Mouse (Mus musculus) liver, adult 2 months (tissue): ENCODE results near the gene Cd40lg. TPM values are rescaled to one million over a fixed set of nuclear protein-coding genes. Genes with fewer than 3 reads are reported as not detected.

Experiments used
- DNase-seq: peaks from one replicate; pipeline ENCODE4 v3.0.0-alpha.2; 2011; ENCODE audit warnings: low read depth, low spot score; ENCODE audit errors: extremely low read depth
- H3K27ac ChIP-seq: fragments of 200-500 bp; replicated peaks from 2 replicates; pipeline ENCODE4 v1.5.1; 2012; ENCODE audit warnings: low read depth, mild to moderate bottlenecking, control low read depth, inconsistent platforms, low read length; ENCODE audit not compliant: insufficient read depth
- H3K27me3 ChIP-seq: fragments of 200-500 bp; 2 replicates; pipeline ENCODE4 v1.6.1; 2012; ENCODE audit warnings: mild to moderate bottlenecking, moderate library complexity, low read length, inconsistent platforms; ENCODE audit not compliant: control insufficient read depth, insufficient read depth
- H3K36me3 ChIP-seq: fragments of 200-500 bp; 2 replicates; pipeline ENCODE4 v1.6.1; 2012; ENCODE audit warnings: low read length, inconsistent platforms; ENCODE audit not compliant: control insufficient read depth, insufficient read depth
- H3K4me1 ChIP-seq: fragments of 200-500 bp; 2 replicates; pipeline ENCODE4 v1.6.1; 2011; ENCODE audit warnings: low read length; ENCODE audit not compliant: control insufficient read depth, insufficient read depth
- H3K4me3 ChIP-seq: fragments of 200-500 bp; 2 replicates; pipeline ENCODE4 v1.5.1; 2011; ENCODE audit warnings: low read depth, mild to moderate bottlenecking, control low read depth, low read length, moderate library complexity; ENCODE audit not compliant: insufficient read depth
- H3K79me2 ChIP-seq: fragments of 200-500 bp; 2 replicates; pipeline ENCODE4 v1.6.1; 2012; ENCODE audit warnings: inconsistent platforms, mild to moderate bottlenecking, low read length, moderate library complexity; ENCODE audit not compliant: control insufficient read depth, insufficient read depth
- H3K9ac ChIP-seq: fragments of 200-500 bp; 2 replicates; pipeline ENCODE4 v1.6.1; 2012; ENCODE audit warnings: low read depth, mild to moderate bottlenecking, control low read depth, inconsistent platforms, low read length
- CTCF ChIP-seq: fragments of 200-500 bp; IDR thresholded peaks from 2 replicates; pipeline ENCODE4 v1.5.1; 2011; ENCODE audit warnings: low read depth, low read length, control low read depth
- POLR2A ChIP-seq: fragments of 200-500 bp; IDR thresholded peaks from 2 replicates; pipeline ENCODE4 v1.6.1; 2011; ENCODE audit warnings: low read length, control low read depth; ENCODE audit not compliant: insufficient read depth; ENCODE audit errors: extremely low read depth
- WGBS: fragments of 180-500 bp; shearing (Covaris S2); methylation state at CpG from one replicate; pipeline ENCODE4 v1.1.7; 2018; 5-methylcytosine and 5-hydroxymethylcytosine counted together
- polyA plus RNA-seq: library from polyadenylated mRNA; depleted of rRNA; stranded (reverse); fragments of >200 nt; gene quantifications from 2 replicates; pipeline ENCODE4 v1.2.3, GENCODE M21; 2012; rRNA removed
- total RNA-seq: library from RNA; depleted of rRNA; stranded (reverse); fragments of >200 nt; gene quantifications from 2 replicates; pipeline ENCODE4 v1.2.3, GENCODE M21; 2014; rRNA removed

Cd40lg gene
- total and polyA plus RNA-seq, 2 experiments = 0.18 TPM; not detected in 1

GRCm38 (mm10) chrX:57263515-57263914 lies 51.6 kb downstream of the Cd40lg start:
- 87% methylated on average over 4 of the region's 4 CpGs for WGBS
- no peak for DNase-seq
- H3K36me3 ChIP-seq = no peaks in the 10 kb centered on the region
- no peaks in the 10 kb centered on the region for H3K27me3 ChIP-seq
- H3K27ac ChIP-seq = no peak overlapping the region
- H3K4me3 ChIP-seq = no peak overlapping the region
- H3K9ac ChIP-seq = no peak overlapping the region
- no peaks in the 10 kb centered on the region for H3K4me1 ChIP-seq
- TF ChIP-seq POLR2A = no peak
- no peak for TF ChIP-seq CTCF
- no peaks in the 10 kb centered on the region for H3K79me2 ChIP-seq

Other genes starting within 250 kb of the Cd40lg start
- gene Brs3, start 169.1 kb upstream of the Cd40lg start, total RNA-seq = not detected in 2 replicates
- not detected in 2 replicates for gene Brs3, start 169.1 kb upstream of the Cd40lg start, polyA plus RNA-seq
- 14.6 and 16.2 TPM in 2 replicates for gene Htatsf1, start 158.6 kb upstream of the Cd40lg start, total RNA-seq
- gene Htatsf1, start 158.6 kb upstream of the Cd40lg start, polyA plus RNA-seq = 6.1 and 7.9 TPM in 2 replicates
- not detected in 2 replicates for gene Vgll1, start 124.0 kb upstream of the Cd40lg start, total RNA-seq
- not detected in 2 replicates for gene Vgll1, start 124.0 kb upstream of the Cd40lg start, polyA plus RNA-seq
- 5.2 and 5.3 TPM in 2 replicates for gene Arhgef6, start 126.6 kb downstream of the Cd40lg start, total RNA-seq
- 1.3 and 1.8 TPM in 2 replicates for gene Arhgef6, start 126.6 kb downstream of the Cd40lg start, polyA plus RNA-seq
- gene Rbmx, start 180.9 kb downstream of the Cd40lg start, total RNA-seq = 12.4 and 14.6 TPM in 2 replicates
- gene Rbmx, start 180.9 kb downstream of the Cd40lg start, polyA plus RNA-seq = 4.9 and 6.2 TPM in 2 replicates
- not detected in 2 replicates for gene Gm364, start 197.0 kb downstream of the Cd40lg start, total RNA-seq
- not detected in 2 replicates for gene Gm364, start 197.0 kb downstream of the Cd40lg start, polyA plus RNA-seq